Mouse (Mus musculus) liver, postnatal 0 days (tissue): Measurements from ENCODE around the gene Lrrc2. TPM values are rescaled to one million over a fixed set of nuclear protein-coding genes. Genes with fewer than 3 reads are reported as not detected.

Experiments
- ATAC-seq: fragments of 200-750 bp; cut with Nextera tagmentation; 2 replicates; pipeline ENCODE4 v1.8.0; 2017; ENCODE audit warnings: mild to moderate bottlenecking, moderate library complexity
- DNase-seq: peaks from one replicate; pipeline ENCODE4 v3.0.0-alpha.2; 2016
- H3K27ac ChIP-seq: fragments of 300-500 bp; sonication (generic); 2 replicates; pipeline ENCODE4 v1.5.1; 2014; ENCODE audit warnings: antibody characterized with exemption, moderate library complexity, mild to moderate bottlenecking, low read depth
- H3K27me3 ChIP-seq: fragments of 300-500 bp; sonication (generic); 2 replicates; pipeline ENCODE4 v1.6.1; 2014; ENCODE audit warnings: low read length, control low read depth, mixed read lengths; ENCODE audit not compliant: insufficient read depth
- H3K36me3 ChIP-seq: fragments of 300-500 bp; sonication (generic); replicated peaks from 2 replicates; pipeline ENCODE4 v1.6.1; 2014; ENCODE audit warnings: mild to moderate bottlenecking, control low read depth, low read length, moderate library complexity, mixed read lengths; ENCODE audit not compliant: insufficient read depth
- H3K4me1 ChIP-seq: fragments of 300-500 bp; sonication (generic); 2 replicates; pipeline ENCODE4 v1.6.1; 2014; ENCODE audit warnings: antibody characterized with exemption, mild to moderate bottlenecking, control low read depth; ENCODE audit not compliant: insufficient read depth
- H3K4me2 ChIP-seq: fragments of 300-500 bp; sonication (generic); 2 replicates; pipeline ENCODE4 v1.6.1; 2014; ENCODE audit warnings: low read depth, mild to moderate bottlenecking, low read length, moderate library complexity, mixed read lengths
- H3K4me3 ChIP-seq: fragments of 300-500 bp; sonication (generic); 2 replicates; pipeline ENCODE4 v1.5.1; 2014; ENCODE audit warnings: low read depth, low read length
- H3K9ac ChIP-seq: fragments of 300-500 bp; sonication (generic); replicated peaks from 2 replicates; pipeline ENCODE4 v1.6.1; 2014; ENCODE audit warnings: mild to moderate bottlenecking, moderate library complexity
- H3K9me3 ChIP-seq: fragments of 300-500 bp; sonication (generic); 2 replicates; pipeline ENCODE4 v1.6.1; 2016; ENCODE audit warnings: mild to moderate bottlenecking, control low read depth, low read length, mixed read lengths
- CTCF ChIP-seq: sonication (generic); IDR thresholded peaks from 2 replicates; pipeline ENCODE4 v1.5.1; 2016; ENCODE audit warnings: antibody characterized with exemption, low read depth
- EP300 ChIP-seq: IDR thresholded peaks from 2 replicates; pipeline ENCODE4 v1.6.1; 2016; ENCODE audit warnings: antibody characterized with exemption, low read depth, mild to moderate bottlenecking
- WGBS: fragments of 180-500 bp; shearing (Covaris S2); extraction: QIAGEN DNeasy Blood & Tissue Kit; methylation state at CpG from one replicate; pipeline ENCODE4 v1.1.7; 2014; ENCODE audit not compliant: insufficient replicate concordance; 5-methylcytosine and 5-hydroxymethylcytosine counted together
- polyA plus RNA-seq: library from polyadenylated mRNA; unstranded; fragments of >200 nt; fragmentation: Nextera tagmentation; extraction: Ambion mirVana; gene quantifications from 2 replicates; pipeline ENCODE4 v1.2.1, GENCODE M21; 2015

Lrrc2 gene
- polyA plus RNA-seq, 1 experiment from 2014 or later: 0.13 TPM

DNA sequence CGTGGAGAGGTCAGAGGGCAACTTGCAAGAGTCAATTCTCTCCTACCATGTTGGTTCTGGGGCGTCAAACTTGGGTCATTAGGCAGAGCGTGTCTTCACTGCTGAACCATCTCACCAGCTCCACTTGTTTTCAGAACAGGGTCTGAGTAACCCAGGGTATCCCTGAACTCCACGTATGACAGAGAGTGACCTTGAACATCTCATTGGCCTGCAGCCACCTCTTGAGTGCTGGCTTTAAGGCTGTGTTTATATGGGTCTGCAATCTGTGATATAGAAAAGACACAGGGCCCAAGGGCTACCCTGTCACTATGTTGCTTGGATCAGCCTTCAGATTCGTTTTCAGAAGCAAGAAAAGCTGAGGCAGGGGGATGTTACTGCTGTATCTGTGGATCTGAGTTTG lies 8.3 kb downstream of the Lrrc2 start:
- no peak overlapping the region for H3K4me3 ChIP-seq
- no peaks in the 10 kb centered on the region for H3K4me1 ChIP-seq
- 0 out of 2 replicates have a peak, but pooled peaks cover 2% of the 10 kb centered on the region for H3K27me3 ChIP-seq
- no peak for TF ChIP-seq CTCF
- no peak for TF ChIP-seq EP300
- no peak overlapping the region for H3K9ac ChIP-seq
- no peaks in the 10 kb centered on the region for H3K36me3 ChIP-seq
- ATAC-seq (no peak), DNase-seq (no peak)
- H3K9me3 ChIP-seq: no peaks in the 10 kb centered on the region
- H3K27ac ChIP-seq: no peak overlapping the region
- H3K4me2 ChIP-seq: no peak overlapping the region
- WGBS: 69% methylated on average over 5 of the region's 5 CpGs

DNA sequence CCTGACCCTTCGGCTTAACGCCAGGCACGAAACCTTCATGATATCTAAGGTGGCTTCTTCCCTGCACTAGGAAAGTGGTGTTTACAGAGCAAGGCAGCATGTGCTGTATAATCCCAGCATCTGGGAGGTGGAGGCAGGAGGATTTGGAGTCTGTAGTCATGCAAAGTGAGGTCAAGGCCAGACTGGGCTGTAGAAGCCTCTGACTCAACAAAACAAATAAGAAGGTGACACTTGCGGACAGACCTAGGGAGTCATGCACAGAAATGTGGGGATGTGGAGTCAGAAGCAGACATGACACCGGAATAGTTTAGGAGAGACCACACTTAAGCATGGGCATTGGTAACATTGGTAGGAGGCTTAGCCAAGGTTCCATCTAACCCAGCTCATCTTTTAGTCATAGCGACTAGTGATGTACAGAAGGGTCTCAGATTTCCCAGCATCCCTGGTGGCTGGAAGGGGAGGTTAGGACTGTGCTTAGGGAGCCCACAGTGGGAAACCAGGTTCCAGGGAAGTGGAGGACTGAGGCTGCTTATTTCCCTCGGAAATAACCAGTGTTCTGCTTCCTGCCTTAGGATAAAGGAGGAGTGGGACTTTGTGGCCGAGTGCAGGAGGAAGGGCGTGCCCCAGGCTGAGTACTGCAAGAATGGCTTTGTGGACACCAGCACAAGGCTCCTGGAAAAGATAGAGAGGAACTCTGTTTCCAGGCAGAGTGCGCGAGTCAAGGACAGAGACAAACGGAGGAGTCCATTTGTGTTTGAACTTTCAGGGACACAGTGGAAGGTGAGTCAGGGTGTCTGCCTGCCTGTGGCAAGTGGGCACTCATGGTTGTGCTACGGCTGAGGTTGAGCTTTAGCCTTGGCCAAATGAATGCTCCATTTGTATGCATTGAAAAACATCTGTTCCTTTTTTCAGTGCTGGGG lies 9.1 kb downstream of the Lrrc2 start:
- WGBS: 75% methylated on average over 13 of the region's 13 CpGs
- Histone ChIP-seq H3K4me2 (no peak overlapping the region), H3K4me1 (no peaks in the 10 kb centered on the region), H3K36me3 (no peaks in the 10 kb centered on the region), H3K9me3 (no peaks in the 10 kb centered on the region), H3K4me3 (no peak overlapping the region), H3K27me3 (0 out of 2 replicates have a peak, but pooled peaks cover 2% of the 10 kb centered on the region), H3K27ac (no peak overlapping the region), H3K9ac (no peak overlapping the region)
- DNase-seq (no peak), ATAC-seq (no peak)
- no peak for TF ChIP-seq EP300
- TF ChIP-seq CTCF: no peak

DNA sequence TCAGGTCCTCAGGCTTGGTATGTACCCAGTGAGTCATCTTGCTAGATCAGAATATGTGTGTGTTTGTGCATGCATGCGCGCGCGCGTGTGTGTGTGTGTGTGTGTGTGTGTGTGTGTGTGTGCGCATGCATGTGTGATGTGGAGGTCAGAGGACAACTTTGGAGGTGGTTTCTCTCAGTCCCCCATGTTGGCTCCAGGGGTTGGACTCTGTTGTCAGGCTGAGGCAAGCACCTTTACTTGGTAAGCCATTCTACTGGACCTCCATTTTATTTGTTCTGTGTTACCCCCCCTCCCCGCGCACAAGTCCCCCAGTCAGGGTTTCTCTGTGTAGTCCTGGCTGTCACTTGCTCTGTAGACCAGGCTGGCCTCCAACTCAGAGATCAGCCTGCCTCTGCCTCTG lies 10.0 kb downstream of the Lrrc2 start:
- Histone ChIP-seq H3K4me1 (no peaks in the 10 kb centered on the region), H3K9ac (no peak overlapping the region), H3K4me2 (no peak overlapping the region), H3K36me3 (no peaks in the 10 kb centered on the region), H3K27ac (no peak overlapping the region), H3K9me3 (no peaks in the 10 kb centered on the region), H3K4me3 (no peak overlapping the region), H3K27me3 (no peaks in the 10 kb centered on the region)
- DNase-seq (no peak), ATAC-seq (no peak)
- 96% methylated on average over 8 of the region's 8 CpGs for WGBS
- no peak for TF ChIP-seq EP300
- no peak for TF ChIP-seq CTCF

- Histone ChIP-seq H3K27me3 (no peaks in the 10 kb centered on the region), H3K4me3 (no peak overlapping the region), H3K4me2 (no peak overlapping the region), H3K9ac (no peak overlapping the region), H3K9me3 (no peaks in the 10 kb centered on the region), H3K36me3 (no peaks in the 10 kb centered on the region), H3K4me1 (no peaks in the 10 kb centered on the region), H3K27ac (no peak overlapping the region)
- ATAC-seq: no peak
- WGBS: 77% methylated on average over 8 of the region's 8 CpGs
- no peak for TF ChIP-seq EP300
- no peak for TF ChIP-seq CTCF
- no peak for DNase-seq
Observed at GRCm38 (mm10) chr9:110963566-110964115, 12.3 kb downstream of the Lrrc2 start.

- no peak overlapping the region for H3K4me3 ChIP-seq
- no peak for DNase-seq
- H3K9ac ChIP-seq: no peak overlapping the region
- no peak for TF ChIP-seq EP300
- no peak for TF ChIP-seq CTCF
- no peaks in the 10 kb centered on the region for H3K9me3 ChIP-seq
- H3K36me3 ChIP-seq: no peaks in the 10 kb centered on the region
- H3K4me2 ChIP-seq: no peak overlapping the region
- WGBS: 79% methylated on average over 22 of the region's 22 CpGs
- ATAC-seq: no peak
- no peak overlapping the region for H3K27ac ChIP-seq
- no peaks in the 10 kb centered on the region for H3K4me1 ChIP-seq
- H3K27me3 ChIP-seq: no peaks in the 10 kb centered on the region
Observed at GRCm38 (mm10) chr9:110965062-110965909, 13.9 kb downstream of the Lrrc2 start.

DNA sequence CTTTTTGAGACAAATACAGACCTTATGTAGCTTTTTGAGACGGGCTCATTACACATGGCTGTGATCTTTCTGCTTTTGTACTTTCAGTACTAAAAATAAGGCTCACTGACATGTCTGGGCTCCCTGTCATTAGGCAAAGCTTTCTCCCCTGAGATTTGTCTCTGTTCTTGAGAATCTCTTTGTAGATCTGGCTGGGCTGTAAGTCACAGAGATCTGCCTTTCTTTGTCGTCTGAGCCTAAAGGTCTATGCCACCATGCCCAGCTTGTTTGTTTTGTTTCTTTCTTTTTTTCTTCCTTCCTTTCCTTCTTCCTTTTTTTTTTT lies 14.5 kb downstream of the Lrrc2 start:
- H3K27me3 ChIP-seq: no peaks in the 10 kb centered on the region
- DNase-seq: no peak
- no peaks in the 10 kb centered on the region for H3K9me3 ChIP-seq
- no peak overlapping the region for H3K4me3 ChIP-seq
- H3K4me1 ChIP-seq: no peaks in the 10 kb centered on the region
- no peak for ATAC-seq
- TF ChIP-seq EP300 (no peak), CTCF (no peak)
- no peak overlapping the region for H3K9ac ChIP-seq
- no peak overlapping the region for H3K27ac ChIP-seq
- no peak overlapping the region for H3K4me2 ChIP-seq
- WGBS: 58% methylated on average over 2 of the region's 2 CpGs
- no peaks in the 10 kb centered on the region for H3K36me3 ChIP-seq
